Mouse (Mus musculus) hematopoietic stem cell, adult 5-6 weeks (primary cell): Measurements from ENCODE around the gene Ccdc96. TPM values are rescaled to one million over a fixed set of nuclear protein-coding genes. Genes with fewer than 3 reads are reported as not detected.

ENCODE experiments used
- ATAC-seq, 2 experiments: fragments of 125-278 bp in 1 of 2; replicated peaks in 1 of 2; 2 replicates each; pipeline ENCODE4 v1.8.0; 2016 to 2017; ENCODE audit warnings: inconsistent platforms in 2 of 2, mild to moderate bottlenecking in 2 of 2, moderate number of reproducible peaks in 2 of 2, low read depth in 1 of 2, moderate TSS enrichment in 1 of 2; ENCODE audit not compliant: low FRiP score in 2 of 2, poor library complexity in 2 of 2, severe bottlenecking in 2 of 2, insufficient read depth in 1 of 2, low TSS enrichment in 1 of 2
- total RNA-seq: library from RNA; stranded (forward); fragments of 172-1452, 232-1000 nt; gene quantifications from 2 replicates; pipeline ENCODE4 v1.2.3, GENCODE M21; 2017

Gene Ccdc96
- total RNA-seq, 1 experiment from 2014 or later = 0.30 TPM

- no peak for ATAC-seq
Observed at GRCm38 (mm10) chr5:36505643-36506042, 21.3 kb downstream of the Ccdc96 start.

- ATAC-seq = no peak
Observed at GRCm38 (mm10) chr5:36508351-36508750, 24.0 kb downstream of the Ccdc96 start.

- no peak for ATAC-seq
Observed at GRCm38 (mm10) chr5:36510956-36511355, 26.6 kb downstream of the Ccdc96 start.

GRCm38 (mm10) chr5:36515126-36515525 is 30.7 kb downstream of the Ccdc96 start:
- ATAC-seq = no peak

GRCm38 (mm10) chr5:36515558-36515957 is 31.2 kb downstream of the Ccdc96 start:
- ATAC-seq = no peak

GRCm38 (mm10) chr5:36517596-36517995 is 33.2 kb downstream of the Ccdc96 start:
- no peak for ATAC-seq

GRCm38 (mm10) chr5:36519751-36520150 is 35.4 kb downstream of the Ccdc96 start:
- ATAC-seq = no peak

GRCm38 (mm10) chr5:36522782-36523181 is 38.4 kb downstream of the Ccdc96 start:
- no peak for ATAC-seq

- ATAC-seq = no peak
Observed at GRCm38 (mm10) chr5:36523219-36523703, 38.9 kb downstream of the Ccdc96 start.

GRCm38 (mm10) chr5:36525216-36525615 is 40.8 kb downstream of the Ccdc96 start:
- no peak for ATAC-seq

GRCm38 (mm10) chr5:36526274-36526673 is 41.9 kb downstream of the Ccdc96 start:
- ATAC-seq = no peak

- ATAC-seq = no peak
Observed at GRCm38 (mm10) chr5:36526921-36527320, 42.5 kb downstream of the Ccdc96 start.

- ATAC-seq = no peak
Observed at GRCm38 (mm10) chr5:36529698-36530097, 45.3 kb downstream of the Ccdc96 start.

- peak; percentile 91 to 94 for ATAC-seq
Observed at GRCm38 (mm10) chr5:36530129-36530751, 45.9 kb downstream of the Ccdc96 start.

- ATAC-seq = no peak
Observed at GRCm38 (mm10) chr5:36534455-36535030, 50.2 kb downstream of the Ccdc96 start.

- ATAC-seq = no peak
Observed at GRCm38 (mm10) chr5:36535438-36536176, 51.2 kb downstream of the Ccdc96 start.

GRCm38 (mm10) chr5:36536424-36536823 is 52.0 kb downstream of the Ccdc96 start:
- ATAC-seq = no peak
